Mouse (Mus musculus): ENCODE results near the gene Kif19a. TPM values are rescaled to one million over a fixed set of nuclear protein-coding genes. Genes with fewer than 3 reads are reported as not detected.
A peak's percentile ranks its signal among the peaks of the same experiment; 100 is the strongest.

The Kif19a gene
- total RNA-seq (2021) = 1 to 10 TPM; 3.2 to 4.2 TPM
- long read RNA-seq, experiment 1, partial matches to known transcripts = 0 of 2 reads
- long read RNA-seq, experiment 1, other reads (novel, unspliced or antisense) = 0 of 2 reads
- long read RNA-seq, experiment 2, partial matches to known transcripts = 0 of 1 reads
- long read RNA-seq, experiment 2, other reads (novel, unspliced or antisense) = 0 of 1 reads

DNA sequence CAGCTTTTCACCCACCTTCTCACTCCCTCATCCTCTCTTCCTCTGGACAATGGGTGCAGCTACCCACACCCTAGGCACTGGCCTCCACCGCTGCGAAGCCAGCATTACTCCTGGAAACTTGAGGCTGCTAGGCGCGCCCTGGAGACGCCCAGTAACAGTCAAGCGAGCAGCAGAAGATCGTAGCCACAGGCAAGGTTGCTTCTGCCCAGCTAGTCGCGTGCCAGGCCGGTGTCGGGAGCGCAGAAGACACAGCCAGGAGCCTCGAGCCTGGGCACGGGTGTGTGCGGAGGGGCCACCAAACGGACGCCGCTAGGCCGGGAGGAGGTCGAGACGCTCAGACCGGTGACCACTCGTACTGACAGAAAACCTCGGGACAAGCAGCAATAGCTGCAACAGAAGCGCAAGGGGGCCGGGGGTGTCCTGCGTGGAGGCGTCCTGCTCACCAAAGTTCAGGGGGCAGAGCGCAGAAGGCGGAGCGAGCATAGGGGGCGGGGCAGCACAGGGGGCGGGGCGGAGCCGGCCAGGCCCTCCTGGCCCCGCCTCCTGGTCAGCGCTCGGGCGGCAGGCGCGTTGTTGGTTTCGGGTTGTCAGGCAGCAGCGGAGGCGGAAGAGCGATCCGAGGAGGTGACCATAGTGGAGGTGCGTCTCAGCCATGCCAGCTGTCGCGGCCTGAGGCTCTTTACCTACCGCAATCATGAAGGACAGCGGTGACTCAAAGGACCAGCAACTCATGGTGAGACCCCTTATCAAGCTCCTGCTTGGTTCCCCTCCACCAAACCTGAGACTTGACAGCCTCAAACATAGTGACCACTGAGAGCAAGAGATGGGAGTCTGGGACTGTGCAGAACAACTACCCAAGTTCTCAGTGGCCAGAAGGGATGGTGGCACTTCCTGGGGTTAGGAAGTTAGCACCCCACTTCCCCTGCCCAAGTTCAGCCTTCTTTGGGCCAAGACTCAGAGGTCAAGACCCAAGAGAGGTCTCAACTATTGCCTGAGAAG, at the start of gene Kif19a:
Gene Kif19a, plus strand, starts transcription at position 569 of the 999 bp plus-strand sequence.
- peak; percentile 62 for DNase-seq

DNA sequence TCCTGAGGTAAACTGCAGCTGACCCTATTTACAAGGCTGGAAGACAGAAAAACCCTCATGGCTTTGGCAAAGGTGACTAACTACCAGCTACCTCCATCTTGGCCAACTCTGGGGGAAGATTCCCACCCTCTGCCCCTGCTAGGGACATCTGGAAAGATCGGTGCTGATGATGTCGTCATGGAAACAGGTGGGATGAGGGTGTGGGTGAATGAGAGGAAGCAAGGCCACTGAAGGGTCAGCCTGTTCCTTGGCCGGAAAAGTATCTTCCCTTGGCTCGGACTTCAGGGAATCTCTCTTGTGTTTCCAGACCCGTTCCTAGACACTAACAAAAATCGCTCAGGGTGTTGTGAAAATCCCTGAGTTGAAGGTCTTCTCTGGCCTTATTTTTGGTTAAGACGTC, 49.7 kb upstream of the Kif19a start:
- DNase-seq = peak; percentile 39

DNA sequence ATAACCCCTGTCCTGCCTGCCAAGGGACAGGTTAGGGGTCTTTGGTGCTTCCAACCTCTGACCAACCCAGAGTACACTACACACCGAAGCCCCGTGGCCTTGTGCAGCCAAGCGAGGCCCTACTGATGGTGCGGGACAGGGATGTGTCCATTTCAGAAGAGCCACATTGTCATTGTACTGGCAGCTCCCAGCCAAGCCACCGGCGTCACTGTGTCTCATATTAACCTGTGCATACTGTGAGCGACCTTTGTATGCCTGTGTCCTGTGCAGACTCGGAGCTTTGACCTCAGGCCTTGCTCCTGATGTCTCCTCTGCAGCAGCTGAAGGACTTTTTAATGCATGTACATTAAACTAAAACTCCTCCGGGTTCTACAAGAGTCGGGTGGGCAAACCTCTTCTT, 44.7 kb upstream of the Kif19a start:
- DNase-seq = no peak

GRCm38 (mm10) chr11:114722438-114722837, 42.8 kb upstream of the Kif19a start:
- DNase-seq = no peak

GRCm38 (mm10) chr11:114723030-114723429, 42.2 kb upstream of the Kif19a start:
- no peak for DNase-seq

GRCm38 (mm10) chr11:114724787-114725590, 40.2 kb upstream of the Kif19a start:
- peak; percentile 65 for DNase-seq

DNA sequence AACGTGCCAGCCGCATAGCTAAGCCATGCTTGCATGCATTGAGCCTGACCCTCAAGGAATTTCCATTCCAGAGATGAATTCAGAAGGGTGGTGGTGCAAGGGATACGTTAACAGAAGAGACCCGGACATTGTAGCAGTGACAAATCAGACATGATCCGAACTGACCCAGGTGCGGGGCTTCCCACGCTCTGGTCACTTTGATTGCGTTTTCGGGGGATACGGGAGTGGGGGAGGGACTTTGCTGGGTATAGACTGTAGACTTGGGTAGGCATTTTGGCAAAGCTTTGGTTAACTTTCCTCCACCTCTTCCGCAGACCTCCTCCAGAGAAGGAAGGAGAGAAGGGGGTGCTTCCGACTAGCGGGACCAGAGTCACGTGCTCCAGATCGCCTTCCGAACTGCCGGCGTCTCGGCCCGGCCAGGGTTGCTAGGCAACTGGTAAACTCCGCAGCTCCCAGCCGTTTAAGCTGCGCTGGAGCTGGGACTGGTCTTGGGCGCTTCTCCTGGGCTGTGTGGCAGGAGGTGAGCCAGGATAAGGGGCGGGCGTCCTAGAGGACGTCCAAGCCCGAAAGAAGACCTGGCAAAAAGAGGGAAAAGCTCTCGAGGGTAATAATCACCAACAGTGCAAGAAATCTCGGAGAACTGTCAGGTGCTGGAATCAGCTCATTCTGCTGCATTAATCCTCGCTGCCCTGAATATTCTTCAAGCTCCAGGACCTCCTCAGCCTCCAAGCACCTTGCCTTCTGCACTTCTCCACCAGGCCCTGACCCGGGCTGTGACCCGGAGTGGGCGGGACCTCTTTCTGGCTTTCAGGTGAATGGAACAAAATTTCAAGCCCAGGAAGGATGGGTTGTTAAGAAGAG, 38.0 kb upstream of the Kif19a start, which contains the start of gene Dnaic2:
Gene Dnaic2, plus strand, starts transcription at position 444 of the 861 bp plus-strand sequence.
- peak; percentile 70 for DNase-seq

DNA sequence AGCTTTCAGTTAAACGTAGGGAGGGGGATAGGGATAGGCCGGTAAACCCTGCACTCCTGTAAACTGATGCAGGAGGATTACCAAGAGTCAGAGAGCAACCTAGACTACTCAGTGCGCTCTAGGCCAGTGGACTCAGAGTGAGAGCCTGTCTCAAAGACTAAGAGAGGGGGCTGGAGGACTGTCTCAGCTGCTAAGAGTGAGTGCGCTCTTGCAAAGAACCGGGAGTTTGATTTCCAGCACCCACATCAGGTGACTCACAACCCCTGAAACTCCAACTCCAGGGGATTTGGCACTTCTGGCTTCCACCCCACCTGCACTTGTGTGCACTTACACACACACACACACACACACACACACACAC, 37.4 kb upstream of the Kif19a start:
- no peak for DNase-seq

- no peak for DNase-seq
Measured at GRCm38 (mm10) chr11:114728333-114728732, 36.9 kb upstream of the Kif19a start.

GRCm38 (mm10) chr11:114729832-114730363, 35.3 kb upstream of the Kif19a start:
- DNase-seq = no peak

DNA sequence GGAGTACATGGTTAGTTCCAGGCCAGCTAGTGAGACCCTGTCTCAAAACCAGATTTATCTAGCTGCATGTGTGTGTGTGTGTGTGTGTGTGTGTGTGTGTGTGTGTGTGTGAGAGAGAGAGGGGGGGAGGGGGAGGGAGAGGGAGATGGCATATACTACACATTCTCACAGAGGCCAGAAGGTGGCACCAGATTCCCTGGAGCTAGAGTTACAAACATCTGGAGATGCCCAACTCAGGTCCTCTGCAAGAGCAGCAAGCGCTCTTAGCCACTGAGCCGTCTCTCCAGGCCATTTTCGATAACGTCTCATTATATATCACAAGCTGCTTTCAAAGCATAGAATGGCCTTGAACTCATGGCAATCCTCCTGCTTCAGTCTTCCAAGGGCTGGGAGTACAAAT, 33.5 kb upstream of the Kif19a start:
- DNase-seq = no peak

- no peak for DNase-seq
Measured at GRCm38 (mm10) chr11:114732890-114733289, 32.3 kb upstream of the Kif19a start.

- DNase-seq = no peak
Measured at GRCm38 (mm10) chr11:114736111-114736510, 29.1 kb upstream of the Kif19a start.

DNA sequence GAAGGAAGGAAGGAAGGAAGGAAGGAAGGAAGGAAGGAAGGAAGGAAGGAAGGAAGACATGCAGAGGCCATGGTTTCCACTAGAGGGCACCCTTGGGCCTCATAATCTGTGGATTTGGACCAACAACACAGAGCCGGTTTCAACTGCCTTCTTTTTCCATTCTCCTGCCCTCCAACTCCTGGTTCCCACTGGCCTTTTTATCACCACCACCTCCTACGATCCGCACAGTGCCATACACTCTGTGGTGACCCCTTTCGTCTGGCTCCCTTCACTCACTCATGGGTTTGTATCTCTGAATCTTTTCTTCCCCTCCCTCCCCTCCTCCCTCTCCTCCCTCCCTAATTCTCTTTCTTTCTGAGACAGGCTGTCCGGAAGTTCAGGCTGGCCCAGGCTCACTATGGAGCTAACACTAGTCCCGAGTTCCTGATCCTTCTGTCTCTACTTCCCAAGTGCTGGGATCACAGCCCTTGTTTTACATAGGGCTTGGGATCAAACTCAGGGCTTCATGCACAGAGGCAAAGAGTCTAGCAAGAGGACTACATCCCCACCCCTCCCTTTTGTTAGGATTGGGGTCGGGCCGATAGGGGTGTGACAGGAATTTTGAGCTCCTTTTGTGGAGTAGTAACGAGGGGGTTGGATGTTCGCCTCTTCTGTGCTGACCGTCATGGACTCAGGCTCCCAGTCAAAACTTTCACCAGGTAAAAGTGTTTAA, 28.1 kb upstream of the Kif19a start:
- peak; percentile 67 for DNase-seq

DNA sequence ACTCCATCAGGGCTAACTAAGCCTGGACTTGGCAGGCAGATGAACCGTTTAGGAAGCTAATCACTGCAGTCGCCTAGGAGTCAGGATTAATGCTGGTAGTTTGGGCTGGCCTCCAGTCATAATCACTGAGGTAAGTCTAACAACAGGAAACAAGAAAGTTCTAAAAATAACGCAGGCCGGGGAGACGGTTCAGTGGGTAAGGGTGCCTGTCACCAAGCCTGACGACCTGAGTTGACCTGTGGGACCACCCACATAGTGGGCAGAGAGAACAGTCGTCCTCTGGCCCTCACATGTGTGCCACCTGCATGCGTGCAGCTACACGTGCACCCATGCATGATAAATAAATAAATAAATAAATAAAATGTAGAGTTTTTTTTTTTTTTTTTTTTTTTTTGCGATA, 24.6 kb upstream of the Kif19a start:
- no peak for DNase-seq

DNA sequence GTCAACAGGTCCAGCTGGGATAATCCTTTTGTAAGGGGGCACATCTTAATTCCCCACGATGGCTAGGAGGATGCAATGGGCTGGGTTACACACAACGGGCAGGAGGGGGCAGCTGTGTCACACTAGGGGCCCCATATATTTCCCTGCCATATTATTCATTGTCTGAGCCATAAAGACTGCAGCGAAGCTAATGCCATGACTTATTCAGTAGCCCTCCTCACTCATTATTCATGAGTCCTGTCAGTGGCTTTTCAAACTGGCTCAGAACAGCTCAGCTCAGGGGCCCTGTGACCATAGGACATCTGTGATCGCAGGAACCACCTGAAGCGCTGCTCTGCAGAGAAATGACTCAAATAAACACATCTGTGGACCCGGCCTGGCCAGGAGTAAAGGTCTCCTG, 23.7 kb upstream of the Kif19a start:
- no peak for DNase-seq

- peak; percentile 98 for DNase-seq
Measured at GRCm38 (mm10) chr11:114745134-114745533, 20.1 kb upstream of the Kif19a start.

- no peak for DNase-seq
Measured at GRCm38 (mm10) chr11:114747564-114748138, 17.5 kb upstream of the Kif19a start.

DNA sequence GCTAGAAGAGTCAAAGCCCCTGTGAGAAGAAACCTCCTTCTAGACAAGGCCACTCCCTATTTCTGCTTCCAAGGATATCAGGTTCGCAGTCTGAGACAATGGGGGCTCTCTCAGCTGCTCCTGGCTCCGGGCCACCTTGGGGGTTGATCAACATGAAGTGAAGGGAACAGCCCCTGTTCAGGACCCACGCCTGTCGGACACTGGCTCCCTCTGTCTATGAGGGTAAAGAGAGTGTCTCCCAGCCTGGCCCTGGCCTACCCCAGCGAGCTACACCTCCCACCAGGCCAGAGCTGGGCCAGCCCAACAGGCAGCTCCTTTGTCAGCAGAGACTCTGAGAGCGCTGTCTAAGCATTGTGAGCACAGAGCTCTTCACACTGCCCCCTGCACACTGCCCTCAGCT, 4.7 kb downstream of the Kif19a start:
- no peak for DNase-seq

GRCm38 (mm10) chr11:114771896-114772295, 6.7 kb downstream of the Kif19a start:
- DNase-seq = no peak

Data from gastrocnemius, postnatal 10 days (tissue).